Mouse (Mus musculus): ENCODE results near the gene Dglucy.

GRCm38 (mm10) chr12:100742468-100742867 lies 36.4 kb upstream of the Dglucy start:
- TF ChIP-seq CTCF (IDR thresholded peaks at IDR 0.05; ENCODE audit: low read depth, low read length) (no peak), POLR2A (IDR thresholded peaks at IDR 0.05; ENCODE audit: borderline replicate concordance, low read depth, low read length) (no peak)
